Mouse (Mus musculus): Measurements from ENCODE around the gene Tmod3. TPM values are rescaled to one million over a fixed set of nuclear protein-coding genes. Genes with fewer than 3 reads are reported as not detected.

Tmod3 gene
- total RNA-seq (2021), result 10 to 100 TPM; 43.1 to 54.8 TPM
- long read RNA-seq, experiment 1, transcript Tmod3-201 (10 exons, 3,667 nt), result minor isoform, 24 of 61 reads
- long read RNA-seq, experiment 1, transcript Tmod3-205 (4 exons, 898 nt), result major isoform, 25 of 61 reads
- long read RNA-seq, experiment 1, partial matches to known transcripts, result 3 of 61 reads
- long read RNA-seq, experiment 1, other reads (novel, unspliced or antisense), result 9 of 61 reads
- long read RNA-seq, experiment 2, transcript Tmod3-201 (10 exons, 3,667 nt), result major isoform, 16 of 33 reads
- long read RNA-seq, experiment 2, transcript Tmod3-205 (4 exons, 898 nt), result minor isoform, 11 of 33 reads
- long read RNA-seq, experiment 2, partial matches to known transcripts, result 1 of 33 reads
- long read RNA-seq, experiment 2, other reads (novel, unspliced or antisense), result 5 of 33 reads

GRCm38 (mm10) chr9:75559512-75560012 is at the start of gene Tmod3:
Gene Tmod3 (minus strand): TSS chr9:75559657.
- DNase-seq (ENCODE audit: low spot score in 2 of 2), result peak; percentile 97 to 98

GRCm38 (mm10) chr9:75607496-75607895 is 48.0 kb upstream of the Tmod3 start:
- no peak for DNase-seq (ENCODE audit: low spot score in 2 of 2)

GRCm38 (mm10) chr9:75601510-75601909 is 42.1 kb upstream of the Tmod3 start:
- no peak for DNase-seq (ENCODE audit: low spot score in 2 of 2)

- DNase-seq (ENCODE audit: low spot score in 2 of 2), result peak; percentile 58 to 61
Measured at GRCm38 (mm10) chr9:75600166-75600934, 40.9 kb upstream of the Tmod3 start.

GRCm38 (mm10) chr9:75599191-75599841 is 39.9 kb upstream of the Tmod3 start:
- peak; percentile 32 to 35 for DNase-seq (ENCODE audit: low spot score in 2 of 2)

GRCm38 (mm10) chr9:75597596-75597995 is 38.1 kb upstream of the Tmod3 start:
- DNase-seq (ENCODE audit: low spot score in 2 of 2), result no peak

- DNase-seq (ENCODE audit: low spot score in 2 of 2), result peak in 1 of 2 experiments; percentile 17
Measured at GRCm38 (mm10) chr9:75597036-75597435, 37.6 kb upstream of the Tmod3 start.

GRCm38 (mm10) chr9:75593481-75593880 is 34.0 kb upstream of the Tmod3 start:
- no peak for DNase-seq (ENCODE audit: low spot score in 2 of 2)

GRCm38 (mm10) chr9:75589850-75590790 is 30.7 kb upstream of the Tmod3 start:
- no peak for DNase-seq (ENCODE audit: low spot score in 2 of 2)

- no peak for DNase-seq (ENCODE audit: low spot score in 2 of 2)
Measured at GRCm38 (mm10) chr9:75581694-75582350, 22.4 kb upstream of the Tmod3 start.

- no peak for DNase-seq (ENCODE audit: low spot score in 2 of 2)
Measured at GRCm38 (mm10) chr9:75579321-75579720, 19.9 kb upstream of the Tmod3 start.

GRCm38 (mm10) chr9:75571036-75571942 is 11.8 kb upstream of the Tmod3 start:
- no peak for DNase-seq (ENCODE audit: low spot score in 2 of 2)

GRCm38 (mm10) chr9:75568399-75568798 is 8.9 kb upstream of the Tmod3 start:
- no peak for DNase-seq (ENCODE audit: low spot score in 2 of 2)

- DNase-seq (ENCODE audit: low spot score in 2 of 2), result no peak
Measured at GRCm38 (mm10) chr9:75564892-75565291, 5.4 kb upstream of the Tmod3 start.

- DNase-seq (ENCODE audit: low spot score in 2 of 2), result no peak
Measured at GRCm38 (mm10) chr9:75563622-75564021, 4.2 kb upstream of the Tmod3 start.

- DNase-seq (ENCODE audit: low spot score in 2 of 2), result no peak
Measured at GRCm38 (mm10) chr9:75563176-75563575, 3.7 kb upstream of the Tmod3 start.

GRCm38 (mm10) chr9:75561040-75561669 is 1.7 kb upstream of the Tmod3 start:
- no peak for DNase-seq (ENCODE audit: low spot score in 2 of 2)

GRCm38 (mm10) chr9:75560353-75560752 is 896 bp upstream of the Tmod3 start:
- no peak for DNase-seq (ENCODE audit: low spot score in 2 of 2)
